Mouse (Mus musculus) left cerebral cortex, adult 9 months (tissue): ENCODE measurements around the gene Trim31.
A peak's percentile ranks its signal among the peaks of the same experiment; 100 is the strongest.
"Not testable (repeated sequence)": the region's sequence is repeated elsewhere in the genome, so short reads cannot be mapped to it uniquely, and the experiment has no call there.

Source experiments
- DNase-seq, 2 experiments: peaks; one replicate each; pipeline ENCODE4 v3.0.0; 2022; ENCODE audit warnings: low spot score in 2 of 2

Trim31 gene

GRCm38 (mm10) chr17:36897552-36898205 lies at the start of gene Trim31:
Trim31 (plus strand) TSS chr17:36898118.
- no peak for DNase-seq

- no peak for DNase-seq
Observed at GRCm38 (mm10) chr17:36848911-36849310, 49.0 kb upstream of the Trim31 start.

- DNase-seq: no peak
Observed at GRCm38 (mm10) chr17:36849992-36850391, 47.9 kb upstream of the Trim31 start.

GRCm38 (mm10) chr17:36851200-36851599 lies 46.7 kb upstream of the Trim31 start:
- no peak for DNase-seq

GRCm38 (mm10) chr17:36851627-36852026 lies 46.3 kb upstream of the Trim31 start:
- no peak for DNase-seq

- no peak for DNase-seq
Observed at GRCm38 (mm10) chr17:36855484-36855883, 42.4 kb upstream of the Trim31 start.

GRCm38 (mm10) chr17:36856236-36856635 lies 41.7 kb upstream of the Trim31 start:
- no peak for DNase-seq

- no peak for DNase-seq
Observed at GRCm38 (mm10) chr17:36858181-36858580, 39.7 kb upstream of the Trim31 start.

- DNase-seq: no peak
Observed at GRCm38 (mm10) chr17:36861680-36862079, 36.2 kb upstream of the Trim31 start.

GRCm38 (mm10) chr17:36866719-36867527 lies 31.0 kb upstream of the Trim31 start, which contains the start of gene Trim15:
Trim15 (minus strand) TSS chr17:36867210.
- no peak for DNase-seq

GRCm38 (mm10) chr17:36868836-36869235 lies 29.1 kb upstream of the Trim31 start:
- no peak for DNase-seq

GRCm38 (mm10) chr17:36869284-36869954 lies 28.5 kb upstream of the Trim31 start, which contains the start of gene Trim10:
Trim10 (plus strand) TSS chr17:36869574.
- DNase-seq: no peak

GRCm38 (mm10) chr17:36869955-36870810 lies 27.7 kb upstream of the Trim31 start:
- DNase-seq: no peak

GRCm38 (mm10) chr17:36874636-36875035 lies 23.3 kb upstream of the Trim31 start:
- no peak for DNase-seq

- DNase-seq: no peak
Observed at GRCm38 (mm10) chr17:36883350-36883749, 14.6 kb upstream of the Trim31 start.

GRCm38 (mm10) chr17:36885132-36885790 lies 12.7 kb upstream of the Trim31 start:
- no peak for DNase-seq

- DNase-seq: no peak
Observed at GRCm38 (mm10) chr17:36890073-36890903, 7.6 kb upstream of the Trim31 start, which contains the start of gene Trim40. Trim40 (minus strand) TSS chr17:36890123.

GRCm38 (mm10) chr17:36891496-36891895 lies 6.4 kb upstream of the Trim31 start:
- DNase-seq: not testable (repeated sequence)

- DNase-seq: peak in 1 of 2 experiments; percentile 41
Observed at GRCm38 (mm10) chr17:36892362-36892761, 5.6 kb upstream of the Trim31 start.

- DNase-seq: no peak
Observed at GRCm38 (mm10) chr17:36893387-36893786, 4.5 kb upstream of the Trim31 start.
